Mouse (Mus musculus): ENCODE results near the gene Foxd3.

Gene Foxd3

GRCm38 (mm10) chr4:99657430-99657820 lies 1.3 kb downstream of the Foxd3 start:
- no peak for DNase-seq (ENCODE audit: low spot score in 2 of 2)

DNA sequence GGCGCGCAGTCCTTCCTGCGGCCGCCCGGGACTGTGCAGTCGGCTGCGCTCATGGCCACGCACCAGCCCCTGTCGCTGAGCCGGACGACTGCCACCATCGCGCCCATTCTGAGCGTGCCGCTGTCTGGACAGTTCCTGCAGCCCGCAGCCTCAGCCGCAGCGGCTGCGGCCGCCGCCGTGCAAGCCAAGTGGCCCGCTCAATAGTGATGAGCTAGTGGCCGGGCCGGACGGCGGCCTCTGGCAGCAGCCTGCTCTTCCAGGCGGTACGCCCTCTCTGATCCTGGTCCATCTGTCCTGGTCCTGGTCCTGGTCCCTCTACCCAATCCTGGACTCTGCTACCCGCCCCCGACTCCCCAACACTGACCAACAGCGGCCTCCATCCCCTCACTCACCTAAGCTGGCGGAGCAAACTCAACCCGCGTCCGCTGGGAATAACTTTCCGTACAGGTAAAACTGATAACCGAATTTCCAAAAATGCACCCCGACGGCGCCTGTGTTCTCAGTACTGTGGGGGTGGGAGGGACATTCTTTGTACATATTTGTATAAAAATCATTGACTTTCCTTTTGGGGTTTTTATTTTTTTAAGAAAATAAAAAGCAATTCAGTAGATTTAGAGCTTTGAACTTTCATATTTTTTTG lies 1.9 kb downstream of the Foxd3 start:
- no peak for DNase-seq (ENCODE audit: low spot score in 2 of 2)

GRCm38 (mm10) chr4:99658881-99659280 lies 2.8 kb downstream of the Foxd3 start:
- DNase-seq (ENCODE audit: low spot score in 2 of 2): no peak

DNA sequence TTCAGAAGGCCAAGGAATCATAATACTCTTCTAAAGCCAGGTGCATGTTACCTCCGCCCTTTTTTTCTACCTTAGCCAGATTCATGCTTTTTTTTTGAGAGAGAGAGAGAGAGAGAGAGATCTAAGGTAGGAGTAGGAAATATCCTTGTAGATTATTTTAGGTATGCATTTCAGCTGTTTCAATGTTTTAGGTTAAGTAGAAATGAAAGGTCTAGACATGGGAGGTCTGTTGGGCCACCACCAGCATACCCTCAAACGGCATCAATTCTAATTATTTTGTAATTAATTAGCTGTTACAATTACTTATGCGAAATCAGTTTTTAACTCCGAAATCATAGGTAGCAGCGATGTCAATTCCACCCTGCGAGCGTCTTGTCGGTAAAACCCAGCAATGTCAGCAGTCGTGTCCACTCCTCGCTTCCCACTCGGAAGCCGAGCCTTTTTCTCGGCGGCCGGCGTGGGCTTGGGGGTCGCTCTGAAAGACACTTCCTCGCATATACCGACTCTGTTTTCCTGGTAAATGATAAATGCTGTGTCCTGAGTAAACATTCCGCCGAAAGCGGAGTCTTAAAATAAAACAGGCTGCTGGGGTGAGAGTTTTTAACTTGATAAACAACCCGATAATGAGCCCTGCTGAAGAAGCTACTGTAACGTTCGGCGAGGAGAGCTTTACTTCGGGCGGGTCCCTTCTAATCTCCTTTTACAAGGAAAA lies 3.4 kb downstream of the Foxd3 start:
- DNase-seq (ENCODE audit: low spot score in 2 of 2): no peak

DNA sequence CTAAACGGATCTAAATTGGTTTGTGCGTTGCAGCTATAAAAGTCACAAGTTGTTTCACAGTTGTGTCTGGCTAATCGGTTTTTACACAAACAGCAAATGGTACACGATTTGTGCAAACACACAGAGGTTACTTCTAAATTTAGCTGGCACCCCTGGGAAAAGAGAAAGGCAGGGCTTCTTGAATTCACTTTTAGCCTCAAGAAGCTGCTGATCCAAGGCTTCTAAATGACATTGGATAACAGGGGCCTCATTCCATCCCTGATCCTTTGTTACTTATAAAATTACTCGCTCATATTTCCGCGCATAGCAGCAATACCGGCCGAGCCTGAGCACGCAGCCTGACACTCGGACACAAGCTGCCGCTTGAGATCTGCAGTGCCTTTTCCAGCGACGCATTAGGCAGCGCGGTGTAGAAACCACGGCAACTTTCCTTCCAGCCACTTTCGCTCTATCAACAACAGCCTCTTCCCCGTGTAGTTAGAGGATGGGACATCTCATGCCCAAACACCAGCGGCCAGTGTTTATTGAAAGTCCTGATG lies 4.0 kb downstream of the Foxd3 start:
- DNase-seq (ENCODE audit: low spot score in 2 of 2): no peak

GRCm38 (mm10) chr4:99660981-99661380 lies 4.9 kb downstream of the Foxd3 start:
- DNase-seq (ENCODE audit: low spot score in 2 of 2): peak; percentile 6 to 15

DNA sequence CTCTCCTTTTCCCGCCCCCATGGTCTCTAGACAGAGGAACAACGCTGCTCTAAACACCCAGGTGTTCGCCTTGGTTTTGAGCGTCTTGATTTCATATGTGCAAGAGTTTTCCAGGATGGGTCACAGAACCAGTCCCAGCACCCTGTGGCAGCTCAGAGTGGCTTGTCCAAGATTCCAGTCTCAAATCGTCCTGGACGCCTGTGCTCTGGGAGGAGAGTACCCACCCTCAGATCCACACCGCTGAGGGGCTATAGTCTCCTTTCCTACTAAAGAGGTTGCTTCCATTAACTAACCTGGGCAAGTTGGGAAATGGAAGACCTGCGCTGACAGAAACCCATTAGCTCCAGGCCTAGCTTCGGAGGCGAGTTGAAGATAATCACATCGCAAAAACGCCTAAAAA lies 5.9 kb downstream of the Foxd3 start:
- DNase-seq (ENCODE audit: low spot score in 2 of 2): no peak

DNA sequence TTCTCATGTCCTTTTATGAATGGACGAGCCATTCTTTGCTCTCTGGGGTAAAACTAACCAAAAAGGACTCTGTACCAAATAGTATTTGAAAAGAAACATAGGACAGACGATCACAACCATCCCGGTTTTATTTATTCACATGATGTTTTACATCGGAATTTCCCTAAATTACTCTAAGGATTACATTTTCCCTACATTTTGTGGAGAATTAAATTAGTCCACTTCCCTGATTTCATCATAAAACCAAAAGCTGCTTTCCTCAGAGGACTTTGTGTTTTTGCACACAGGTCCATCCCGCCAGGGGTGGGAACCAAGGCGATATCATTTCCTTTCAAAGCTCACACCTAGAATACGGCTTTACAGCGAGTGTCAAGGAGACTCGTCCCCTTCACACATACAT lies 6.3 kb downstream of the Foxd3 start:
- no peak for DNase-seq (ENCODE audit: low spot score in 2 of 2)

DNA sequence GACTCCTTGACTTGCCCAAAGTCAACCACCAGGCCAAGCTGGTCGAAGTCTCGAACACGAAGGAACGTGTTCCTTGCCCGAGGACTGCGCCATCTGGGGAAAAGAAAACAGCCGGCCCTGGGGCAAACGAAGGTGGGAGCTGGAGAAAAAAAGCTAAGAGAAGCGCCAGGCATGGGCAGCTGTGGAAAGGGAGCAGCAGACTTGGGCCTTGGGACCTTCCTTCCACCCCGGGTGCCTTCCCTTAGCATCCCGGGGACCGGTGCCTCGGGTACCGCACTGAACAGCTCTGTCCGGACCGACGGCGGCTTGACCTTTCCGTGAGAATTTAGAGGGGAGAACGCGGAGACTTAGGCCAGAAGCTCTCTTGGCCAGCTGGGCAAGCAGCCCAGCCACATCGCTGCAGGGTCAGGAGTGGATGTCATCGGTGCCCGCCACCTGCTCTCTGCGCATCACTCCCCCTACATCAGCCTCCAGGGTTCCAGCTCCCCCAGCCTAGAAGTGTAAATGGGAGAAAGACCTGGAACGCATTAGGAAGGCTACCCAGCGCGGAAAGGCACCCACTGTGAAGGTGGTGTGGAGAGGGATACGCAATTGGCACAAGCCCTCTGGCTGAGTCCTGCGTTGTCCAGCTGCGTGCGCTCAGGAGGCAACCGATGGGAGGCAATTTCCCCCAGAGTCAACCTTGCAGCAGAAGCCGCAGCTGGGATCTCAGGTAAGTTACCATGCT lies 6.9 kb downstream of the Foxd3 start:
- DNase-seq (ENCODE audit: low spot score in 2 of 2): no peak

GRCm38 (mm10) chr4:99663710-99664109 lies 7.6 kb downstream of the Foxd3 start:
- no peak for DNase-seq (ENCODE audit: low spot score in 2 of 2)

DNA sequence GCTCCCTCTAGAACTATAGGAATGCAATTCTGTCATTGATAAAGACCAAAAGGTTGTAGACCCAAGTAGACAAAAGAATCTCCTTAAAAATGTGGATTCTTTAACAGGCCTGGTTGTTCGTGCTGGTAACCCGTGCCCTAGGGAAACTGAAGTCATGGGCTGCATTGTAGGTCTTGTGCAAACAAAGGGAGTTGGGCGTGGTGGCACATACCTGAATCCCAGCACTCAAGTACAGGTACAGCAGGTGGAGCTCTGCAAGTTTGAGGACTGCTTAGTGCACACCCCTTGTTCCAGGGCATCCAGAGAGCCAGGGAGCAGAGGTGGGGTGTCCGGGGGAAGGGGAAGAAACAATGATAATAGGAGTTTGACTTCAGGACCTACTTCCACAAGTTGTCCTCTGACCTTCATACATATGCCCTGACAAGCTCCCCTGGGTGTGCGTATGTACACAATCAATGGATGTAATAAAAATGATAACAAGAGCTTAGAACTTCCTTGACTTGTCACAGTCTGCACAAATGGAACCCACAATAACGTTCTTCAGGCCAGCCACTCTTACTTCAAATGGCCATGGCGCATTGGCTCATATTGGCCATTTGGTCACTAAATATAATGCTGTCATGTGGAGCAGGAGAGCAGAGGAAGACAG lies 14.2 kb downstream of the Foxd3 start:
- no peak for DNase-seq (ENCODE audit: low spot score in 2 of 2)

- DNase-seq (ENCODE audit: low spot score in 2 of 2): no peak
Measured at GRCm38 (mm10) chr4:99675191-99675590, 19.1 kb downstream of the Foxd3 start.

GRCm38 (mm10) chr4:99683941-99684340 lies 27.8 kb downstream of the Foxd3 start:
- no peak for DNase-seq (ENCODE audit: low spot score in 2 of 2)

DNA sequence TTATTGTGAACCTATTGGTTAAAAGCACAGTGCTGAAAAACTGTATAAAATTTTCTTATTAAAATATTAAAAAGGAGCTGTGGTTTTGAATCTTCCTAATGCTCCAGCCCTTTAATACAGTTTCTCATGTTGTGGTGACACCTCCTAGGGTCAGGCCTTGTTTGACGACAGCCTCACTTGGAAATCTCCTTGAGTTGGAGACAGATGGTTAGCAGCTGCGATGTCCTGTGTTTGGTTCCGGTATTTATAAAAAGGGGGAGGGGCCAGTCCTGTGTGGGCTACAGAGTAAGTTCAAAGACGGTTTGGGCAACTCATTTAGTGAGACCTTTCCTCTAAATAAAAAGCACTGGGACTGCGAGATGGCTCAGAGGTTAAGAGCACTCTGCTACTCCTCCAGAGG lies 30.2 kb downstream of the Foxd3 start:
- no peak for DNase-seq (ENCODE audit: low spot score in 2 of 2)

All from spleen, postnatal 36 days (tissue).